Mouse (Mus musculus): ENCODE data around the gene Armh2.
A peak's percentile ranks its signal among the peaks of the same experiment; 100 is the strongest.
"Not testable (repeated sequence)": the region's sequence is repeated elsewhere in the genome, so short reads cannot be mapped to it uniquely, and the experiment has no call there.

The Armh2 gene

GRCm38 (mm10) chr13:24757820-24758564, 17.0 kb downstream of the Armh2 start:
- DNase-seq, result no peak

- no peak for DNase-seq
Measured at GRCm38 (mm10) chr13:24759451-24759850, 18.4 kb downstream of the Armh2 start.

- no peak for DNase-seq
Measured at GRCm38 (mm10) chr13:24760351-24760870, 19.4 kb downstream of the Armh2 start.

GRCm38 (mm10) chr13:24761083-24761402, 20.0 kb downstream of the Armh2 start:
- no peak for DNase-seq

- DNase-seq, result peak; percentile 92
Measured at GRCm38 (mm10) chr13:24761403-24762227, 20.6 kb downstream of the Armh2 start, which contains the start of gene Gmnn. Gmnn (minus strand) TSS chr13:24761923.

- DNase-seq, result no peak
Measured at GRCm38 (mm10) chr13:24762254-24762653, 21.2 kb downstream of the Armh2 start.

- DNase-seq, result not testable (repeated sequence)
Measured at GRCm38 (mm10) chr13:24767809-24768208, 26.8 kb downstream of the Armh2 start.

- not testable (repeated sequence) for DNase-seq
Measured at GRCm38 (mm10) chr13:24771482-24771881, 30.4 kb downstream of the Armh2 start.

GRCm38 (mm10) chr13:24776146-24776844, 35.3 kb downstream of the Armh2 start:
- DNase-seq, result peak in 1 of 2 experiments; percentile 65

- no peak for DNase-seq
Measured at GRCm38 (mm10) chr13:24778026-24778425, 37.0 kb downstream of the Armh2 start.

GRCm38 (mm10) chr13:24778706-24779380, 37.8 kb downstream of the Armh2 start:
- DNase-seq, result no peak

GRCm38 (mm10) chr13:24781916-24782315, 40.9 kb downstream of the Armh2 start:
- DNase-seq, result peak in 1 of 2 experiments; percentile 28

- no peak for DNase-seq
Measured at GRCm38 (mm10) chr13:24786014-24786490, 45.0 kb downstream of the Armh2 start.

GRCm38 (mm10) chr13:24787477-24787876, 46.4 kb downstream of the Armh2 start:
- DNase-seq, result no peak

GRCm38 (mm10) chr13:24791349-24791748, 50.3 kb downstream of the Armh2 start:
- peak; percentile 47 to 62 for DNase-seq

GRCm38 (mm10) chr13:24792411-24793045, 51.5 kb downstream of the Armh2 start:
- no peak for DNase-seq
